Mouse (Mus musculus) liver, adult 2 months (tissue): ENCODE measurements around the gene Kif6.

Source experiments
- CTCF ChIP-seq: fragments of 200-500 bp; IDR thresholded peaks from 2 replicates; pipeline ENCODE4 v1.5.1; 2011; ENCODE audit warnings: low read depth, low read length, control low read depth
- POLR2A ChIP-seq: fragments of 200-500 bp; IDR thresholded peaks from 2 replicates; pipeline ENCODE4 v1.6.1; 2011; ENCODE audit warnings: low read length, control low read depth; ENCODE audit not compliant: insufficient read depth; ENCODE audit errors: extremely low read depth

DNA sequence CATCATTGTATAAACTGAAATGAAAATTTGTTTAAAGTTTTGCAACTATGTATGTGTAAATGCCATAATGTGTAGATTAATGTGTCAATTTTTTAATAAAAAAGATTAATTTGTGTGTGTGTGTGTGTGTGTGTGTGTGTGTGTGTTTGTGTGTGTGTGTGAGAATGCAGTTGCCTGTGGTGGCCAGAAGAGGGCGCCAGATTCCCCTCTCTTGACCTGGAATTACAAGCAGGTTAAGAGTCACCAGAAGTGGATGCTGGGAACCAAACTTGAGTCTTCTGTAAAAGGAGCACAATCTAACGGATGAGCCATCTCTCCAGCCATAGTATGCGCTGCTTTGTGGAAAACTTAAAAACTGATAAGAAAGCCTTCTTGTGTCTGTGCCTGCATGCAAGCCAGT, 121.4 kb downstream of the Kif6 start:
- TF ChIP-seq CTCF (no peak), POLR2A (no peak)
